Mouse (Mus musculus) myocyte (in vitro differentiated cells): ENCODE results near the gene Wdhd1.

Source experiments
- E2F4 ChIP-seq: IDR thresholded peaks from one replicate; pipeline ENCODE4 v1.6.1; 2011; ENCODE audit warnings: mild to moderate bottlenecking, control low read depth, moderate library complexity; ENCODE audit not compliant: insufficient read depth
- MAX ChIP-seq: IDR thresholded peaks from one replicate; pipeline ENCODE4 v1.6.1; 2011; ENCODE audit warnings: low read depth, mild to moderate bottlenecking, control low read depth
- POLR2A ChIP-seq: IDR thresholded peaks from one replicate; pipeline ENCODE4 v1.6.1; 2011; ENCODE audit warnings: low read depth, mild to moderate bottlenecking, control low read depth, moderate library complexity; ENCODE audit not compliant: insufficient read length
- POLR2AphosphoS2 ChIP-seq: IDR thresholded peaks from one replicate; pipeline ENCODE4 v1.6.1; 2011; ENCODE audit warnings: low read depth, control low read depth; ENCODE audit not compliant: insufficient read length

DNA sequence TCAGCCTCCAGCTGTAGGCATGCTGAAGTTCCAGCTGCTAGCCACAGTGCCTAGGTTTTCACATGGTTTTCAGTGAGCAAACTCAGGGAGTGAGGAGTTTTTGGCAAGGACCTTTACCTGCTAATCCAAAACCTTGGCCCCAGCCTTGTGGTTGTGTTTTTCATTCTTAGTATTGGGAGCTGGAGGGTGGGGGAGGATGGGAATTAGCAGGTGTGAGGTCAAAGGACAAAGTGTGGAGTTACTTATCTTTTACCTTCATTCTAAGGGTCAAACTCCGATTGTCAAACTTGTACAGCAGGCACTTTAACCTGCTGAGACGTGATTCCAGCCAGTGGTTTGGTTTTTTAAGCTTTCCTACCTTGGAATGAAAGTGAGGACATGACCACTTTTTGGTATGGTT is 19.6 kb upstream of the Wdhd1 start:
- no peak for TF ChIP-seq POLR2A
- TF ChIP-seq MAX = no peak
- no peak for TF ChIP-seq E2F4
- no peak for TF ChIP-seq POLR2AphosphoS2
